Mouse (Mus musculus) embryo, embryonic 11.5 days (tissue): ENCODE measurements around the gene Chkb.
"Not testable (repeated sequence)": the region's sequence is repeated elsewhere in the genome, so short reads cannot be mapped to it uniquely, and the experiment has no call there.

Source experiments
- DNase-seq: peaks from one replicate; pipeline ENCODE4 v3.0.0-alpha.2; 2012; ENCODE audit warnings: low read depth, low spot score

Chkb gene

GRCm38 (mm10) chr15:89453865-89454478 is 24.3 kb upstream of the Chkb start, which contains the start of gene Mapk8ip2:
Gene Mapk8ip2 (plus strand): TSS chr15:89453913.
- no peak for DNase-seq

DNA sequence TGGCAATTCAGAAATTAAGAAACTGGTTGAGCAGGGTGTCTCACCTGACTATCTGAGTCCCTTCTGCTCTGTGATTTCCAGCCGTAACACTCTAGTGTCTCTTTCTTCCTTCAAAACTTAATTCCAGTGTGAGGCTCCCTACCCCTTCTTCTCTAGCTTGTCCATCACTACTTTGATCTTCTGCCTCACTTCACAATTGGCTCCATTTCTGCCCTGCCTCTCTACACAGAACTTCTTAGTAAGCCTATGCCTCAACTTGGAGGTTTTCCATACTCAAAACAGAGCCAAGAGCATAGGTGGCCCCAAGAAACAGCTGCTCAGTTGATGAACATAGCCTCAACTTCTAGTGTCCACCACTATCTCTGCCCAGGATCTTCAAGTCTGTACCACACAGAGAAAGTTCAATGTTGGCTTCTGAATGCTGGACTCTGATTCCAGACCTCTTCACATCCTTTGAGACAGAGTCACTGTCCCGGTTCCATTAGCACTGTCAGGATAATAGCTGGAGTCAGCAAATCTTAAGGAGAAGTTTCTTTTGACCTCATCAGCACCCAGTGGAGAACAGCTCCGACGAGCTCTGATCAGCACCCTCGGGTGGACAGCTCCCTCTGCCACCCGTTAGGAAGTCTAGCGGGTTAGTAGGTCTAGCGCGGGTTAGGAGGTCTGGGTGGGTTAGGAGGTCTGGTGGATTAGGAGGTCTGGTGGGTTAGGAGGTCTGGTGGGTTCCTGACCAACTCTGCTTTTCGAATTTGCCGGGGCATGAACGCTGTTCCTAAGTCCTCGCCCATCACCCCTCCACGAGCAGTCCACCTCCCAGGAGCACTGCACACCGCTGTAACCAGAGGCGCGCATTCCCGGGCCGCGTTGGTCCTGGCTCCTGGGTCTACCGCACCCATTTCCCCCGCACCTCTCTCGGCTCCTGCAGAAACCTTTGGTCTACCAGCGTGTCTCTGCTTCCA is 23.5 kb upstream of the Chkb start:
- DNase-seq: no peak

DNA sequence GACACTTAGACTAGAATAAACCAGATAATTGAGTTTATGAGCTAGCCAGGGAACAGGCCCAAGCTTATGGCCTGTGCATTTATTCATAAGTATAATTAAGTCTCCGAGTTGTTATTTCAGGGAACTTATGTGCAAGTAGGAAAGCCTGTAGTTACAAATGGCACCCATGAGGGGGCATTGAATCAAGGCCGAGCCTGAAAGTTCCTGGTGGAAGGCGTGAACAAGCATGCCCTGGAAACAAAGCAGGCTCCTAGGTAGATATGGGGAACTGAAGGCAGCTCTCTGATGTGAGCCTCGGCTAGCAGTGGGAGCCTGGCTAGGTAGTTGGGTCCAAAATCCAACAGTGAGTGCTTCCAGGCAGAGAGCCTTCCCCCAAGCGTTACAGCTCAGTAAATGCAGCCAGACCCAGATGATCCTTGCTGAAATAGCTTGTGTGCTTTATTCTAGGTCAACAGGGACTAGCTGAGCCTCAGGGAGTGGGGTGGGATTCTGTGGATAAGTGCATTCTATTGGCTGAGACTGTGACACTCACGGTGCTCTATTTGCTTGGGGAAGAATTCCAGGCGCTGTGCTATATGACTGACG is 12.9 kb upstream of the Chkb start:
- no peak for DNase-seq

DNA sequence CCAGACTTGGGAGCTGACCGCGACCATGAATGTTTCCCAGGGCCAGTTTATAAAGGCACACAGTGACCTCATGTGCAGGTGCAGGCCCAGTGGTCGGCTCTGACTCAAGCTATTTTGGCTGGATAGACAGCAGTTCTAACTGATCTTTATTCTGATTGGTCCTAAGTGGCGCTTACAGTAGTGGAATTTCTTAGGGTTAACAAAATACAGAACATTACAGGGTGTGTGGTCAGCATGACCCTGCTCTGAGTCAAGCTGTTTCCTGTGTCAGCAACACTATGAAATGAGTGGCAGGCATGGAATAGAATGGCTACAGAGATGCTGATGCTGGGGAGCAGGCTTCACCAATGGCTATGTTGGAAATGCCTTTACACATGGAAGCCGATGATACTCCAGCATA is 6.2 kb upstream of the Chkb start:
- DNase-seq: no peak

- DNase-seq: no peak
Observed at GRCm38 (mm10) chr15:89434136-89434535, 4.4 kb upstream of the Chkb start.

DNA sequence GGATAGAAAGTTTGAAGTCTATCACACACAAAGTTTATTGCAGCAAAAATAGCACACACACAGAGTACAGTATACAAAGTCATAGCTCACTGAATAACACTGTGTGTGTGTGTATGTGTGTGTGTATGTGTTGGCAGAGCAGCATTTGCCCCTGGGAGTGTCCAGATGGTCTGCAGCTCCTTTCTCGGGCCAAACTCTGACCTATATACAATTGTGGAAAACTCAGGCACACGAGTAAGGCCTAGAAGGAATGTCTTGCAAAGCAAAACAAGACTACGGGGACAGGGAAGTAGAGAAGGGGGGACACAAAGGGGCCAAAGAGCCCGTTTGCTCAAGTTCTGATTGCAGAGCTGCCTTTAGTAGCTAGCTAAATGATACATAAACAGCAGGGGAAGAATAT is 3.2 kb upstream of the Chkb start:
- DNase-seq: no peak

- no peak for DNase-seq
Observed at GRCm38 (mm10) chr15:89431806-89432205, 2.1 kb upstream of the Chkb start.

GRCm38 (mm10) chr15:89431271-89431670 is 1.6 kb upstream of the Chkb start:
- DNase-seq: no peak

- not testable (repeated sequence) for DNase-seq
Observed at GRCm38 (mm10) chr15:89430771-89431170, 1.1 kb upstream of the Chkb start.

DNA sequence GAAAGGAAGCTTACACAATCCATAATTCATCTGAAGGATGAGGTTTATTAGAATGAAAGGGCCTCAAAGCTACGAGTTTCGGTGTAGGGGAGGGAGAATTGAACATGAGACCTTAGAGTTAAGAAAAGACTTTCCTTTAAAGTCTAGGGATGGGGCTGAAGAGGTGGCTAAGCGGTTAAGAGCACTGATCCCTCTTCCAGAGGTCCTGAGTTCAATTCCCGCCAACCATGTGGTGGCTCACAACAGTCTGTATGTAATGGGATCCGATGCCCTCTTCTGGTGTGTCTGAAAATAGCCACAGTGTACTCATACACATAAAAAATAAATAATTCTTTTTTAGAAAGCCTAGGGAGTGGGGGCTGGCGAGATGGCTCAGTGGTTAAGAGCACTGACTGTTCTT is 633 bp upstream of the Chkb start:
- no peak for DNase-seq

GRCm38 (mm10) chr15:89428821-89429351 is 822 bp downstream of the Chkb start:
- DNase-seq: no peak

DNA sequence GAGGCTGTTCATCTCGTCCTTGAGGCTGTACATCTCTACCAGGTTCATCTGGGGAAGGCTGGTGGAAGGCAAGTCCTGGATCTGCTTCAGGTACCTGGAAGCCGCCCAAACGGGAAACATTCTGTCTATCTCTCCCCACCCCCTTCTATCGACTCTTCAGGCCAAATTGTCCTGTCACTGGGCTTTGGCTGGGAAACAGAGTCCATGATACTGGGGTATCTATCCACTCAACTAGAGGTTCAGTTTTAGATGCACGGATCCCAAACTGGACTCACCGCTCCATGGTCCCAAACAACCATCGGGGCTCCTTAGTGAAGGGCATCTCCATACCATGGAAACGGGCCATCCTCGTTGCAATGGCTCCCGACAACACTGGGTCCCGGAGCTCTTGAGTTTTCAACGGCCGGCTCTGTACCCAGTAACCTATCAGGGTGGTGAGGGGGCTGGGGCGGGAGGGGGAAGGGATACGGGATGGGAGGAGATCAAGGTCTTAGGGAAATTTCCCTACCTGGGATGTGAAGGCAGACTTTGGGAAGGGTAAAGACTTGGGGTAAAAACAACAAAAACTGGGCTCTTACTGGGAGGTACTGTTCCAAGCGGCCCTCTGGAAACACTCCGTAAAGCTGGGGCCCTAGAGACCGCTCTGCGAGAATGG is 1.4 kb downstream of the Chkb start:
- DNase-seq: no peak

DNA sequence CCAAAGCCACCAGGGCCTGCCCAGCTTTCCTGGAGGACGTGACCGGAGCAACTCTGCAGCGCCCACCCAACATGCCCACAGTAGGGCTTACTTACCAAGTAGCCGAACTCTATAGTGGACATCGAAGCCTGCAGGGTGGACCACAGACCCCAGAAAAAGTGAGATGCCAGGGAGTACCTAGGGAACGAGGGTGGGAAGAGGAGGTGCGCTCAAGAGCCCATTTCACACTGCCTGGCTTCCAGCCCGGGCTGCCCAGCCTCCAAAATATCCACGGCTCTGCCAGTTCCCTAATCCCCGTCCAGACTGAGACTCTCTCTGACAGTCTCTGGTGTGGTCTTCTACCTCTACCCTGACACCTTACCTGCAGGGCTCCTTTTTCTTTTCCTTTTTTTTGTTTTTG is 3.0 kb downstream of the Chkb start:
- DNase-seq: no peak

DNA sequence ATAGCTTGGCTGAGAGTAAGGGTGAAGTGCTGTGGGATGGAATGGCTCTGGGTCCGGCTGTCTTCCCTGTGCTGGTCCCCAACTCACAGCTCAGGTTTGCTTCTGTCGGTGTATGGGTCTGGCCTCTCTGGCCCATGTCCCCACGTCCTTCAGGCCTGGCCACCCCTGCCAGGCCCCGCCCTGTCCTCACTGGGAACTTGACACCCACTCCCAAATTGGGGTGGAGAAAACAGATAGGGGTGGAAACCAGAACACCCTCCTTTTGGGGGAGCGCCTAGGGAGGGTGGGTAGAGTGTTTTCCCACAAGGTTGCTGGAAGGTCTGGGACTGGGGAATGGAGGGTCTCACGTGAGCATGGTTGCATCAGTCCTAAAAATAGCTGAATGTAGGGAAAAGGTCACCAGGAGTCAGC is 4.0 kb downstream of the Chkb start, which contains the start of gene Cpt1b:
TSS of gene Cpt1b (minus strand) at position 153 of the 411 bp plus-strand sequence.
- no peak for DNase-seq

DNA sequence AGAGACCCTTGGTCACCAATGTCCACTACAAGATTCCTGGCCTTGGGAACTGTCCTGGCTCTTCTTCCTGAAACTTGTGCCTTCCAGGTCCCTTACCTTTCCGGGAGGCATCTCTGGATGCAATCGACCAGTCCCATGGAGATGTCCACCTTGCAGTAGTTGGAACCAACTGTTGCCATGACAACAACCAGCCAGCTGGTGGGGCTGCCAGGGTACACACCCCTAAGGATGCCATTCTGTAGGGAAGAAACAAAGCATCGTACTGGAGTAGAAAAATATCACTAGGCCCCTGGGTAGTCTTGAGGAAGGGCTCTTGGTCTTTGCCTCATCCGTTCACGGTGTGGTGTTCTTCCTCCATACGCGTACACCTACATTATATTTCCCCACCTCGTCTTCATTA is 5.1 kb downstream of the Chkb start:
- DNase-seq: no peak

DNA sequence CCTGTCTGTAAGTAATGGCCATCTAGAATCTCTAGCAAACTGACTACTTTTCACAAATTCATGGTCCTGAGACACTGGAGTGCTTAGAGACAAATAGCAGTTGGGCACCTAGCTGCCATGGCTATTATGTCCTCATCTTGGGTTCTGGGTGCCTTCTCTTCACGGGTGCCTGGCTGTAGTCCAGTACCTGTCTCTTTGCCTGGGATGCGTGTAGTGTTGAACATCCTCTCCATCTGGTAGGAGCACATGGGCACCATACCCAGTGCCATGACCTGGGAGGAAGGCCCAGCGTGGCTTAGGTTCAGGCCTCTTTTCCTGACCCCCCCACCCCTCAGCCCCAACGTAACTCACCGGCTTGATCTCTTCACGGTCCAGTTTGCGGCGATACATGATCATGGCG is 7.8 kb downstream of the Chkb start:
- DNase-seq: no peak

- DNase-seq: no peak
Observed at GRCm38 (mm10) chr15:89415282-89415681, 14.4 kb downstream of the Chkb start.

- DNase-seq: no peak
Observed at GRCm38 (mm10) chr15:89410118-89410517, 19.6 kb downstream of the Chkb start, which contains the start of gene Syce3. Gene Syce3 (minus strand): TSS chr15:89410503.

GRCm38 (mm10) chr15:89406691-89407090 is 23.0 kb downstream of the Chkb start:
- no peak for DNase-seq

DNA sequence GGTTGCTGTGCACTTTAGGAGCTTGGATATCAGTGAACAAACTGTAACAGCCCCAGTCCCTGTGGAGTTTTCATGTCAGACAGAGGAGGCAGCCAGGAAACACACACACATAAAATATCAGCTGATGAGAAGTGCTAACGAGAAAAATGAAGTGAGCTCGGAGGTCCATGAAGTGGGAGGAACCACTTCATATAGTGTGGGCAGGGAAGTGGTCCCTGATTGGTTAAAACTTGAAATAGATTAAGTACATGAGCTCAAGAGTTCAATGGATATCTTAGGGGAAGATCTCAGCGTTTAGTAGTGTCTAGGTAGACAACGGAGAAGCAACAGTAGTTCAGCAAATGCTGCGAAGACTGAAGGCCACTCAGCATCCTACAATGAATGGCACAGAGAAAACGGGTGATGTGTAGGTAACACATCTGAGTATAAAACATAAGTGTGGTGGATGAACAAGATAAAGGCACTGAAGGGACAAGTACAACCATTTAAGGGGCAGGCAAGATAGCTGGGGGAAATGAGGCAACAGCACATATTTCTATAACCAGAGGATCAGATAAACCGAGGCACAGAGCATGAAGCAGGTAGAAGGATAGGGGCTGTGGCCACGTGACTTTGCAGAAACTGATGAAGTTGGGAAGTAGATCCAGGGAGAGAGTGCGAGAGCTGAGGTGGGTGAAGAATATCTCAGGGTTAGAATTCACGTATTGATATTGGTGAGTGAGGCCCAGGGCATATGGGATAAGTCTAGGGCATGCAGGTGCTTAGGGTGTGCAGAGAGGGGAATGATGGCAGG is 24.7 kb downstream of the Chkb start:
- DNase-seq: no peak

GRCm38 (mm10) chr15:89402471-89402870 is 27.2 kb downstream of the Chkb start:
- no peak for DNase-seq
